Mouse (Mus musculus) embryonic facial prominence, embryonic 10.5 days (tissue): ENCODE results near the gene H3f3b. TPM values are rescaled to one million over a fixed set of nuclear protein-coding genes. Genes with fewer than 3 reads are reported as not detected.

Experiments used
- DNase-seq: peaks from one replicate; pipeline ENCODE4 v3.0.0-alpha.2; 2017; ENCODE audit warnings: low spot score
- H3K27ac ChIP-seq: fragments of 300-500 bp; sonication (generic); replicated peaks from 2 replicates; pipeline ENCODE4 v1.5.1; 2016; ENCODE audit warnings: mild to moderate bottlenecking
- H3K27me3 ChIP-seq: fragments of 300-500 bp; sonication (generic); replicated peaks from 2 replicates; pipeline ENCODE4 v1.6.1; 2016; ENCODE audit warnings: low read depth, mild to moderate bottlenecking; ENCODE audit not compliant: poor library complexity, severe bottlenecking
- H3K36me3 ChIP-seq: fragments of 300-500 bp; sonication (generic); replicated peaks from 2 replicates; pipeline ENCODE4 v1.6.1; 2016; ENCODE audit warnings: mild to moderate bottlenecking, moderate library complexity
- H3K4me1 ChIP-seq: fragments of 300-500 bp; sonication (generic); 2 replicates; pipeline ENCODE4 v1.6.1; 2016
- H3K4me3 ChIP-seq: fragments of 300-500 bp; sonication (generic); 2 replicates; pipeline ENCODE4 v1.5.1; 2016; ENCODE audit warnings: mild to moderate bottlenecking, moderate library complexity
- H3K9me3 ChIP-seq: fragments of 300-500 bp; sonication (generic); 2 replicates; pipeline ENCODE4 v1.6.1; 2016; ENCODE audit warnings: mild to moderate bottlenecking
- WGBS: fragments of 180-500 bp; shearing (Covaris S2); methylation state at CpG from one replicate; pipeline ENCODE4 v1.1.7; 2016; 5-methylcytosine and 5-hydroxymethylcytosine counted together
- polyA plus RNA-seq: library from polyadenylated mRNA; unstranded; fragments of >200 nt; fragmentation: Nextera tagmentation; extraction: Ambion mirVana; gene quantifications from 2 replicates; pipeline ENCODE4 v1.2.1, GENCODE M21; 2016

Gene H3f3b
- polyA plus RNA-seq, 1 experiment from 2014 or later: 1,981 TPM

DNA sequence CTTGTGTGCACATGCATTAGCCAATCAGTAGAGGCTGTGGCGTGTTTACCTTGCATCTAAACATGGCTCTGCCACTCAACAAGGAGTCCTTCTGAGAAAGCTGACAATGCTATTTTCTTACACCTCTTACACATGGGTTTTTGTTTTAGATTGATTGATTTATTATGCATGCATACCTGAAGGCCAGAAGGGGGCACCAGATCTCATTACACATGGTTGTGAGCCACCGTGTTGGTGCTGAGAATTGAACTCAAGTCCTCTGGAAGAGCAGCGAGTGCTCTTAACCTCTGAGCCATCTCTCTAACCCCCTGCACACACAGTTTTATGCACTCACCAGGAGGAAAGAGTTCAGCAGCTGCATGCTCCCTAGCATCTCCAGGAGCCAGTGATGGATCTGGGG lies 24.9 kb downstream of the H3f3b start:
- Histone ChIP-seq H3K4me1 (peaks cover 42% of the 10 kb centered on the region), H3K9me3 (no peaks in the 10 kb centered on the region)

DNA sequence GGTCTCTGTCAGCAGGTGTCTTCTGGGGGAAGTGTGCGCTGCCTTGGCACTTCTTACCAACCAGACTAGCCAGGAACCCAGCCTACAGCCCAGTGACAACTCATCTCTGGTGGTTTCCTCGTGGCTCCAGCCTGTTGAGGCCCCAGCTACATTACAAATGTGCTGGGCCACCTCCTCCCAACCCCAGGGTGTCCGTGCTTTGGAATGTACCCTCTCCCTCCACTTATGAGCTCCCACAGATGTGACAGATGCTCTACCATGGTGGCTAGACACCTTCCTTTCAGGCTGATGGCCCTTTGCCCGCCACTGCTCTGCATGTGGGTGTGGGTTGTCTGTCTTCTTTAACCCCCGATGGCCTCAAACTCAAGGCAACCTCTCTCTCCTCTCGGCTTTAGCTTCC lies 26.0 kb downstream of the H3f3b start:
- no peak overlapping the region for H3K27ac ChIP-seq
- 72% methylated on average over 6 of the region's 6 CpGs for WGBS
- H3K9me3 ChIP-seq: no peaks in the 10 kb centered on the region
- H3K27me3 ChIP-seq: peaks cover 8% of the 10 kb centered on the region
- H3K4me3 ChIP-seq: no peak overlapping the region
- no peak for DNase-seq
- H3K36me3 ChIP-seq: peaks cover 8% of the 10 kb centered on the region
- peaks cover 42% of the 10 kb centered on the region for H3K4me1 ChIP-seq

More for the DNA sequence above, 24.9 kb downstream of the H3f3b start:
- peaks cover 8% of the 10 kb centered on the region for H3K27me3 ChIP-seq
- H3K4me3 ChIP-seq: 0 out of 2 replicates have a peak overlapping the region, but pooled peaks have one; percentile 0
- DNase-seq: no peak
- H3K27ac ChIP-seq: no peak overlapping the region
- 83% methylated on average over 3 of the region's 3 CpGs for WGBS
- H3K36me3 ChIP-seq: peaks cover 20% of the 10 kb centered on the region

DNA sequence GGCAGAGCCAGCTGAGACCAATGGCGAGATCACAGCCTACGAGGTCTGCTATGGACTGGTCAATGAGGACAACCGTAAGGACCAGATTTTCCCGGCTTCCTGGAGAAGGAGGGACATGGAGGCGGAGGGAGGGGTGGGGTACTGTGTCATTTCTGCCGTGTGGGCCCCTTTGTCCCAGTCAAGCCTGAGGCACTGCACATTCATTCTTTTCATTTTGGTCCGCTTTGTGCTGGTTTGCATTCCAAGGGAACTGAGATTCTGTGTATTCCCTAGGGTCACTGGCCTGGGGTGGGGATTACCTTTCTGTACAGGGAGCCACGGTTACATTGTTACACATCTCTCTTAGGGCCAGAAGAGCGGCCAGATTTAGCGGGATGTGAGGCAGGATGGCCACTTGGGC lies 27.2 kb downstream of the H3f3b start:
- Histone ChIP-seq H3K36me3 (no peaks in the 10 kb centered on the region), H3K4me3 (no peak overlapping the region), H3K27me3 (peaks cover 8% of the 10 kb centered on the region), H3K9me3 (no peaks in the 10 kb centered on the region), H3K4me1 (peaks cover 31% of the 10 kb centered on the region), H3K27ac (peak overlapping the region; percentile 11; the same call in 1 of the 2 replicates)
- 28% methylated on average over 10 of the region's 10 CpGs for WGBS
- peak; percentile 39 for DNase-seq

DNA sequence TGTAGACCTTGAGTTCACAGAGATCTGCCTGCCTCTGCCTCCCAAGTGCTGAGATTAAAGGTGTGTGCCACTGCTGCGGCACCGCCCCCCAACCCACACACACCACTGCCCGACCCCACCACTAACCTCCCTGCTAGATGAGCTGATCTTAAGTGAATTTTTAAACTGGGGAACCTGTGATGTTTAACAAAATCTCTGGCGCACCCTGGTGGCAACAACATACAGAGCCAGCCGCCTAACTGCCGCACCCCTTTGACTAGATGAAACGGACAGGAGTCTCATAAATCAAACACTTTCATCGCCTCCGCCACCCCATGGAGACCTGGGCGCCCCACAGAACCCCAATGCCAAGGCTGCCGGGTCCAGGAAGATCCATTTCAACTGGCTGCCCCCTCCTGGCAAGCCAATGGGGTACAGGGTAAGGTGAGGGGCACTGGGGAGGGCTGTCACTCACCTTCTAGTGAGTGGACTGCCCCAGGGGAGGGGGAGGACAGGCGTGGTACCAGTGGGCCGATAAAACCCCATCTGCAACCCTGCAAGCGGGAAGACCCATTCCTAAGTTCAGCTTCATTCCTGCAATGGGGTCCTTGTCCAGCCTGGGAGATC lies 28.1 kb downstream of the H3f3b start:
- no peaks in the 10 kb centered on the region for H3K9me3 ChIP-seq
- no peak overlapping the region; the same call in 1 of the 2 replicates for H3K27ac ChIP-seq
- no peaks in the 10 kb centered on the region for H3K36me3 ChIP-seq
- H3K27me3 ChIP-seq: peaks cover 8% of the 10 kb centered on the region
- 17% methylated on average over 14 of the region's 14 CpGs for WGBS
- DNase-seq: peak; percentile 73
- H3K4me3 ChIP-seq: no peak overlapping the region
- peaks cover 22% of the 10 kb centered on the region for H3K4me1 ChIP-seq

- peaks cover 8% of the 10 kb centered on the region for H3K27me3 ChIP-seq
- H3K9me3 ChIP-seq: no peaks in the 10 kb centered on the region
- DNase-seq: no peak
- 83% methylated on average over 7 of the region's 7 CpGs for WGBS
- peaks cover 18% of the 10 kb centered on the region for H3K4me1 ChIP-seq
- no peak overlapping the region for H3K27ac ChIP-seq
- no peak overlapping the region for H3K4me3 ChIP-seq
- no peaks in the 10 kb centered on the region for H3K36me3 ChIP-seq
Measured at GRCm38 (mm10) chr11:115999027-115999426, 28.7 kb downstream of the H3f3b start.

DNA sequence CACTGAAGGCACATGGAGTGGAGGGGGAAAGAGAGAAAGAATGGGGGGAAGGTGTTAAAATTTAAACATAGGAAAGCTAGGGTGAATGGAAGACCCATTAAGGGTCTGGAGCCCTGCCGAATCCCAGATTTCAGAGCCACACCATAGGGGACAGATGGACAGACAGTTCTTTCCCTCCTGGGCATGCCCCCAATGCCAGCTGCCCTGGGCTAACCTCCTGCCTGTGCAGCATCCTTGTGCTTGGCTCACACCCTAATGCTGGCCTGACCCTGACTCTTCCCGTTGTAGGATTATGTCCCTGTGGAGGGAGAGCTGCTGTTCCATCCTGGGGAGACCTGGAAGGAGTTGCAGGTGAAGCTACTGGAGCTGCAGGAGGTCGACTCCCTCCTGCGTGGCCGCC lies 30.1 kb downstream of the H3f3b start:
- H3K27me3 ChIP-seq: peaks cover 14% of the 10 kb centered on the region
- H3K9me3 ChIP-seq: no peaks in the 10 kb centered on the region
- H3K4me1 ChIP-seq: peaks cover 18% of the 10 kb centered on the region
- 72% methylated on average over 5 of the region's 5 CpGs for WGBS
- no peak overlapping the region for H3K4me3 ChIP-seq
- DNase-seq: no peak
- H3K27ac ChIP-seq: no peak overlapping the region
- no peaks in the 10 kb centered on the region for H3K36me3 ChIP-seq

DNA sequence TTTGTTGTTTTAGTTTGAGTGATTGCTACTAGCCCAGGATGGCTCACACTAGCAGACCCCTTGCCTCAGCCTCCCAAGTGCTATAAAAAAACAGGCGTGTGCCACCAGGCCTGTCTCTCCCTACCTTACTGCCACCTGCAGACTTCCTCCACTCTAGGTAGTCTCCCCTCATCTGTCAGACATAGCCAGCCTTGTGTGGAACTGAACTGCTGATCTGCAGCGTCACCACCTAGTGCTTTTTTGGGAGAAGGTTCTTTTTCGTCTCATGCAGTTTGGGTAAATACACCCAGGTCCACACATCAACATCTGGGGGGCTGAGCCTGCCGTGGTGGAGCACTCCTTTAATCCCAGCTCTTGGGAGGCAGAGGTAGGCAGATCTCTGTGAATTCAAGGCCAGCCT lies 30.7 kb downstream of the H3f3b start:
- Histone ChIP-seq H3K27me3 (peaks cover 19% of the 10 kb centered on the region), H3K4me3 (no peak overlapping the region), H3K4me1 (peaks cover 18% of the 10 kb centered on the region), H3K27ac (no peak overlapping the region), H3K36me3 (no peaks in the 10 kb centered on the region), H3K9me3 (no peaks in the 10 kb centered on the region)
- WGBS: 74% methylated on average over 4 of the region's 4 CpGs
- DNase-seq: no peak

GRCm38 (mm10) chr11:115995256-115995655 lies 32.5 kb downstream of the H3f3b start:
- WGBS: 90% methylated on average over 3 of the region's 3 CpGs
- H3K27ac ChIP-seq: no peak overlapping the region
- DNase-seq: no peak
- H3K9me3 ChIP-seq: no peaks in the 10 kb centered on the region
- H3K4me1 ChIP-seq: peaks cover 7% of the 10 kb centered on the region
- no peak overlapping the region for H3K4me3 ChIP-seq
- H3K27me3 ChIP-seq: peaks cover 15% of the 10 kb centered on the region
- H3K36me3 ChIP-seq: no peaks in the 10 kb centered on the region

DNA sequence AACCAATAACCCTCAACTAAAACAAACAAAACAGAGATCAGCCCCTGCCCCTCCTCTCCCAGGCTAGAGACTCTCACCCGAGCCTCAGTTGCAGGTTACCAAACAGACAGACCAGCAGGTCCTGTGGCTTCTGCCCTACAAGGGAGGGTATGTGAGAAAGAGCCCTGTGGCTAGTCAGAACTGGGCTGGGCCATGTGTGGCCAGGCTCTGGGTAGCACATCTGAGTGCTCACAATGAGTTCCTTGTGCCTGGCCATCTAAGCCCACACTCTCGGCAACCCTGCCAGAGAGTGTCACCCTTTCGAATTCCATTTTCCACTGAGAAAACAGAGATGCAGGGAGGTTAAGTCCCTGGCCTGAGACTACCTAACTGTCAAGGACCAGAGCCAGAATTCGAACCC lies 35.7 kb downstream of the H3f3b start:
- Histone ChIP-seq H3K4me1 (peaks cover 12% of the 10 kb centered on the region), H3K36me3 (no peaks in the 10 kb centered on the region), H3K27me3 (peaks cover 28% of the 10 kb centered on the region), H3K9me3 (no peaks in the 10 kb centered on the region), H3K4me3 (no peak overlapping the region), H3K27ac (no peak overlapping the region)
- DNase-seq: no peak
- WGBS: 48% methylated on average over 4 of the region's 4 CpGs

- Histone ChIP-seq H3K4me3 (peak overlapping the region; percentile 43), H3K27me3 (peaks cover 32% of the 10 kb centered on the region), H3K27ac (peak overlapping the region; percentile 30; the same call in 1 of the 2 replicates), H3K9me3 (no peaks in the 10 kb centered on the region), H3K4me1 (peaks cover 12% of the 10 kb centered on the region), H3K36me3 (no peaks in the 10 kb centered on the region)
- WGBS: 28% methylated on average over 15 of the region's 15 CpGs
- DNase-seq: peak; percentile 33
Measured at GRCm38 (mm10) chr11:115989686-115990085, 38.1 kb downstream of the H3f3b start.

DNA sequence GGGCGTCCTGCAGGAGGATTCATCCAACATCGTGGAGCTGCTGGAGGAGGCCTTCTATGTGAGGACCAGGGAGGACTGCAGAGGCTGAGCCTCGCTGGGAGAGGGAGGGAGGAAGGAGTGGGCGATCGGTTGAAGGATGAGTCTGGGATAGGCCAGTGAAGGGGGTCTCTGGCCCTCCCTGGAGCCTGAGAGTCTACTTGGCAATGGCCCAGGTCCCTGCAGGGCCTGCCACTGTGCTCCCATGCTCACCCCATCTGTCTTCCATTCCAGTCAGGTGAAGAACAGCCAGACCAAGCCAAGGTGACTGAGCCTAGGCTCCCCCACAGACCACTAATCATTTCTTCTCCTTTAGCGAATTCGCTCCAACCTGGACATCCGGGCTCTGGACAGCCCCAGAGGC lies 44.5 kb downstream of the H3f3b start:
- H3K4me1 ChIP-seq: no peaks in the 10 kb centered on the region
- DNase-seq: no peak

GRCm38 (mm10) chr11:115982472-115982871 lies 45.3 kb downstream of the H3f3b start:
- no peaks in the 10 kb centered on the region for H3K36me3 ChIP-seq
- WGBS: 93% methylated on average over 15 of the region's 15 CpGs
- no peak overlapping the region for H3K27ac ChIP-seq
- H3K9me3 ChIP-seq: no peaks in the 10 kb centered on the region
- DNase-seq: no peak
- peaks cover 31% of the 10 kb centered on the region for H3K27me3 ChIP-seq
- no peak overlapping the region for H3K4me3 ChIP-seq
- H3K4me1 ChIP-seq: no peaks in the 10 kb centered on the region

More for the DNA sequence above, 44.5 kb downstream of the H3f3b start:
- H3K27ac ChIP-seq: no peak overlapping the region
- H3K36me3 ChIP-seq: no peaks in the 10 kb centered on the region
- WGBS: 86% methylated on average over 8 of the region's 8 CpGs
- peaks cover 25% of the 10 kb centered on the region for H3K27me3 ChIP-seq
- H3K9me3 ChIP-seq: no peaks in the 10 kb centered on the region
- no peak overlapping the region for H3K4me3 ChIP-seq

DNA sequence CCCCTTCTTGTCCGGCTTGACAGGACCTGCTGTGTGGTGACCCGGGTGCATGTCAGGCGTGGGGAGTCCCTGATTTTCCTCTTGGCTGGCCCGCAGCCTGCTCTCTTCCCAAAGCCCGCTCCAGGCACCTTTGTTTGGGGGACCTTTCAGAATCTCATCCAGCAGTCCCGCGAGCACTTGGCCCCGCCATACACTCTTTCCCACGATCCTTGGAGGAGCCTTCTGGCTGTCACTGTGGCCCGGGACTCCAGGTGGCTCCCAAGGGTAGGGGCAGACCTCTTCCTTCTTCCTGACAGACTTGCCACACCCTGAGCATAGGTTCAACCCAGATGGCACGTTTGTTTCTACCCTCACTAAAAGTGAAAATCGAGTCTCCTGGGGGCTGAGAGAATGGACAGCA lies 52.2 kb downstream of the H3f3b start:
- H3K27me3 ChIP-seq: peaks cover 77% of the 10 kb centered on the region
- no peaks in the 10 kb centered on the region for H3K36me3 ChIP-seq
- DNase-seq: no peak
- peaks cover 19% of the 10 kb centered on the region for H3K4me1 ChIP-seq
- WGBS: 43% methylated on average over 12 of the region's 12 CpGs
- peak overlapping the region; percentile 58 for H3K4me3 ChIP-seq
- no peak overlapping the region for H3K27ac ChIP-seq
- no peaks in the 10 kb centered on the region for H3K9me3 ChIP-seq
